ENCODE assay signal across 8 mouse cellular contexts in the genomic region with DNA sequence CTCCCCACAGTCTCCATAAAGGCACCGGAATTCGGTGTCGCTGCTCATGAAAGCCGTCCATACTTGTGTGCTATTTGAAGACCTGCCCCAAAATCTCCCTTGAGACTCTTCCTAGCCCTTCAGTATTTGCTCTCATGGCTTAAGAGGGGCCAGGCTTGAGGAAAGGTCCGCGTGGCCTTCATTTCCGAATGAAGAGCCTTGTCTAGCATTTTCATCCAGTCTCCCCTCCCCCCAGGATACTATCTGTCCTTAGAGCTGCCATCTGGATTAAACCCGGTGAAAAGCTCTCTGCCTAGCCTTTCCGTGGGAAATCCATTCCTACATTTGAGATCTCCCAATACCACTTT. TPM values are rescaled to one million over a fixed set of nuclear protein-coding genes. Genes with fewer than 3 reads are reported as not detected.
DNase-seq lines count a peak whose midpoint lies in the region; ATAC-seq and TF ChIP-seq lines count a peak whose summit lies in the region.

No protein-coding gene starts in this region.

- no peak for TF ChIP-seq POLR2A in testis, adult 2 months (IDR thresholded peaks at IDR 0.05; ENCODE audit: control insufficient read depth, low read depth, low read length)

- no peak for TF ChIP-seq CTCF in testis, adult 2 months (IDR thresholded peaks at IDR 0.05; ENCODE audit: control insufficient read depth, insufficient read depth, insufficient replicate concordance, low read depth, low read length)

- ATAC-seq in hindbrain, embryonic 15.5 days (ENCODE audit: low FRiP score, low read depth): no peak; the same call in none of the 2 replicates
- ATAC-seq in liver, embryonic 16.5 days (ENCODE audit: low read depth): peak; percentile 17; the same call in 1 of the 2 replicates

- peak overlapping the region; percentile 84 for H3K27ac ChIP-seq in testis, adult 2 months (ENCODE audit: control insufficient read depth, insufficient read depth, low read depth, low read length)
- peak overlapping the region; percentile 92 for H3K27ac ChIP-seq in hindbrain, embryonic 15.5 days (replicated peaks)
- peak overlapping the region; percentile 59 for H3K27ac ChIP-seq in liver, embryonic 16.5 days (ENCODE audit: low read length)

- 20% methylated on average over 9 of the region's 9 CpGs for WGBS in hindbrain, embryonic 15.5 days
- 20% methylated on average over 9 of the region's 9 CpGs for WGBS in liver, embryonic 16.5 days (ENCODE audit: insufficient replicate concordance)

- peak overlapping the region; percentile 95 for H3K4me3 ChIP-seq in testis, adult 2 months (ENCODE audit: control insufficient read depth, low read depth, low read length)
- peak overlapping the region; percentile 66 for H3K4me3 ChIP-seq in hindbrain, embryonic 15.5 days
- peak overlapping the region; percentile 77 for H3K4me3 ChIP-seq in liver, embryonic 16.5 days (ENCODE audit: low read depth, low read length)

- DNase-seq in cerebellum, adult 9-10 months: peak; percentile 54
- no peak for DNase-seq in cerebellum, postnatal 4 days (ENCODE audit: low spot score in 2 of 2)
- DNase-seq in testis, postnatal 10 days (ENCODE audit: low spot score): no peak
- DNase-seq in B cell, adult 2 months: no peak
- DNase-seq in thymus, postnatal 25 days: no peak

- H3K36me3 ChIP-seq in testis, adult 2 months (ENCODE audit: control insufficient read depth, insufficient read depth, low read length): no peaks in the 10 kb centered on the region
- peaks cover 1% of the 10 kb centered on the region; the same call in 1 of the 2 replicates for H3K36me3 ChIP-seq in hindbrain, embryonic 15.5 days
- H3K36me3 ChIP-seq in liver, embryonic 16.5 days (ENCODE audit: control insufficient read depth, insufficient read depth): peaks cover under 1% of the 10 kb centered on the region; the same call in 1 of the 2 replicates

- H3K9me3 ChIP-seq in hindbrain, embryonic 15.5 days: no peaks in the 10 kb centered on the region
- no peaks in the 10 kb centered on the region for H3K9me3 ChIP-seq in liver, embryonic 16.5 days (replicated peaks; ENCODE audit: control insufficient read depth, low read length)

- no peaks in the 10 kb centered on the region for H3K27me3 ChIP-seq in testis, adult 2 months (ENCODE audit: control insufficient read depth, insufficient read depth, low read length)
- H3K27me3 ChIP-seq in hindbrain, embryonic 15.5 days: no peaks in the 10 kb centered on the region
- H3K27me3 ChIP-seq in liver, embryonic 16.5 days (ENCODE audit: control insufficient read depth, insufficient read depth, low read depth, low read length): no peaks in the 10 kb centered on the region

- H3K4me1 ChIP-seq in testis, adult 2 months (ENCODE audit: control insufficient read depth, insufficient read depth, low read length): no peaks in the 10 kb centered on the region; the same call in 1 of the 2 replicates
- H3K4me1 ChIP-seq in hindbrain, embryonic 15.5 days (replicated peaks): peaks cover 30% of the 10 kb centered on the region
- H3K4me1 ChIP-seq in liver, embryonic 16.5 days (ENCODE audit: control insufficient read depth, low read depth, low read length): no peaks in the 10 kb centered on the region; the same call in 1 of the 2 replicates

- H3K9ac ChIP-seq in hindbrain, embryonic 15.5 days: peak overlapping the region; percentile 87
- H3K9ac ChIP-seq in liver, embryonic 16.5 days (ENCODE audit: low read depth, low read length): peak overlapping the region; percentile 80

- H3K4me2 ChIP-seq in hindbrain, embryonic 15.5 days: peak overlapping the region; percentile 52
- peak overlapping the region; percentile 63 for H3K4me2 ChIP-seq in liver, embryonic 16.5 days (ENCODE audit: low read depth, low read length)

RNA-seq across cellular contexts. Expression of gene Uba1, which starts 5.3 kb away (rescaled TPM):
- 122 and 144 TPM in 2 replicates for polyA plus RNA-seq in testis, adult 2 months (2012; rRNA removed)
- 350 and 364 TPM in 2 replicates for polyA plus RNA-seq in hindbrain, embryonic 15.5 days (2015; fragmentation: Nextera tagmentation; extraction: Ambion mirVana)
- 95.5 and 99.1 TPM in 2 replicates for polyA plus RNA-seq in liver, embryonic 16.5 days (2015; fragmentation: Nextera tagmentation; extraction: Ambion mirVana)

RNA-seq across cellular contexts. Expression of gene Cdk16, which starts 24.3 kb away (rescaled TPM):
- 135 and 145 TPM in 2 replicates for polyA plus RNA-seq in testis, adult 2 months (2012; rRNA removed)
- polyA plus RNA-seq in hindbrain, embryonic 15.5 days (2015; fragmentation: Nextera tagmentation; extraction: Ambion mirVana): 159 and 183 TPM in 2 replicates
- 25.1 and 29.1 TPM in 2 replicates for polyA plus RNA-seq in liver, embryonic 16.5 days (2015; fragmentation: Nextera tagmentation; extraction: Ambion mirVana)

RNA-seq across cellular contexts. Expression of gene Usp11, which starts 40.3 kb away (rescaled TPM):
- 4.9 and 5.6 TPM in 2 replicates for polyA plus RNA-seq in testis, adult 2 months (2012; rRNA removed)
- 92.1 and 96.5 TPM in 2 replicates for polyA plus RNA-seq in hindbrain, embryonic 15.5 days (2015; fragmentation: Nextera tagmentation; extraction: Ambion mirVana)
- 5.9 and 6.7 TPM in 2 replicates for polyA plus RNA-seq in liver, embryonic 16.5 days (2015; fragmentation: Nextera tagmentation; extraction: Ambion mirVana)

RNA-seq across cellular contexts. Expression of gene Ndufb11, which starts 46.0 kb away (rescaled TPM):
- polyA plus RNA-seq in testis, adult 2 months (2012; rRNA removed): 18.3 and 23.6 TPM in 2 replicates
- polyA plus RNA-seq in hindbrain, embryonic 15.5 days (2015; fragmentation: Nextera tagmentation; extraction: Ambion mirVana): 217 and 228 TPM in 2 replicates
- polyA plus RNA-seq in liver, embryonic 16.5 days (2015; fragmentation: Nextera tagmentation; extraction: Ambion mirVana): 168 TPM in 2 replicates

RNA-seq across cellular contexts. Expression of gene Rbm10, which starts 46.1 kb away (rescaled TPM):
- 9.2 and 11.8 TPM in 2 replicates for polyA plus RNA-seq in testis, adult 2 months (2012; rRNA removed)
- polyA plus RNA-seq in hindbrain, embryonic 15.5 days (2015; fragmentation: Nextera tagmentation; extraction: Ambion mirVana): 57.1 and 57.4 TPM in 2 replicates
- polyA plus RNA-seq in liver, embryonic 16.5 days (2015; fragmentation: Nextera tagmentation; extraction: Ambion mirVana): 26.6 and 28.4 TPM in 2 replicates

Comparison
In these comparisons a context has a peak if more than half of its experiments do, and no peak if none do; other contexts are left out.
1. RNA of gene Usp11, which starts 40.3 kb away (polyA plus RNA-seq): 92.1 to 96.5 TPM in hindbrain, embryonic 15.5 days; 5.9 to 6.7 TPM in liver, embryonic 16.5 days and 4.9 to 5.6 TPM in testis, adult 2 months; every median in the first group is over 10 times any median in the second.
2. Peak in every context shown above with its lines, with median percentiles within 50 percentile points of each other: H3K27ac ChIP-seq and H3K4me3 ChIP-seq.